In genomic region chr10:19011832-19012440, GRCm38 (mm10) we compare ENCODE assay signal across 21 mouse cellular contexts. TPM values are rescaled to one million over a fixed set of nuclear protein-coding genes. Genes with fewer than 3 reads are reported as not detected.
DNase-seq lines count a peak whose midpoint lies in the region; ATAC-seq lines count a peak whose summit lies in the region.
"Had no signal": no experiment of that assay in that cellular context is flagged by ENCODE, and none has a peak within 500 bp of the region (broad histone marks: within the 10 kb centered on the region; RNA-seq: fewer than 3 reads in every experiment).

No protein-coding gene starts in this region.

- 77% methylated on average over 7 of the region's 7 CpGs for WGBS in intestine, embryonic 15.5 days

- H3K4me2 ChIP-seq in intestine, embryonic 15.5 days (replicated peaks), result no peak overlapping the region
- H3K4me2 ChIP-seq: forebrain, embryonic 15.5 days; limb, embryonic 12.5 days; midbrain, embryonic 12.5 days; neural tube, embryonic 12.5 days had no signal

- peak; percentile 14 for ATAC-seq in activated CD4-positive, CD25-positive, alpha-beta regulatory T cell, adult 4 months
- ATAC-seq in intestine, embryonic 15.5 days, result no peak
- ATAC-seq: forebrain, embryonic 15.5 days; hindbrain, postnatal 0 days had no signal

- no peak overlapping the region for H3K27ac ChIP-seq in intestine, embryonic 15.5 days
- H3K27ac ChIP-seq: embryonic facial prominence, embryonic 10.5 days; forebrain, embryonic 15.5 days; heart, embryonic 10.5 days; hindbrain, embryonic 10.5 days; hindbrain, postnatal 0 days; kidney, postnatal 0 days; limb, embryonic 12.5 days; liver, embryonic 14.5 days; midbrain, embryonic 12.5 days; neural tube, embryonic 12.5 days had no signal

- DNase-seq in lung, postnatal 36 days, result peak; percentile 25
- DNase-seq in lung, postnatal 4 days, result no peak
- DNase-seq in CD4-positive helper T cell, adult 2 months (ENCODE audit: low read depth, low spot score), result peak; percentile 75
- peak; percentile 15 to 23 for DNase-seq in natural killer cell, adult 2 months (ENCODE audit: low spot score in 2 of 2)
- DNase-seq in layer of hippocampus, postnatal 25 days (ENCODE audit: extremely low spot score in 1 of 2, low spot score in 1 of 2), result no peak
- DNase-seq: adrenal gland, postnatal 25 days; cerebellum, adult 9-10 months; kidney, adult 18-20 months; thymus, adult 18-20 months had no signal

- no peak overlapping the region for H3K4me3 ChIP-seq in intestine, embryonic 15.5 days (replicated peaks)
- H3K4me3 ChIP-seq: embryonic facial prominence, embryonic 10.5 days; forebrain, embryonic 15.5 days; heart, embryonic 10.5 days; hindbrain, embryonic 10.5 days; limb, embryonic 12.5 days; midbrain, embryonic 12.5 days; neural tube, embryonic 12.5 days had no signal

- H3K9ac ChIP-seq in intestine, embryonic 15.5 days, result no peak overlapping the region
- H3K9ac ChIP-seq: forebrain, embryonic 15.5 days; limb, embryonic 12.5 days; liver, embryonic 14.5 days; midbrain, embryonic 12.5 days; neural tube, embryonic 12.5 days had no signal

- no peaks in the 10 kb centered on the region for H3K9me3 ChIP-seq in intestine, embryonic 15.5 days
- H3K9me3 ChIP-seq: embryonic facial prominence, embryonic 10.5 days; forebrain, embryonic 15.5 days; heart, embryonic 10.5 days; hindbrain, embryonic 10.5 days; limb, embryonic 12.5 days; midbrain, embryonic 12.5 days; neural tube, embryonic 12.5 days had no signal

- no peaks in the 10 kb centered on the region for H3K27me3 ChIP-seq in intestine, embryonic 15.5 days (replicated peaks)
- H3K27me3 ChIP-seq: limb, embryonic 12.5 days had no signal

- 0 out of 2 replicates have a peak, but pooled peaks cover 3% of the 10 kb centered on the region for H3K4me1 ChIP-seq in intestine, embryonic 15.5 days (replicated peaks)

- H3K36me3 ChIP-seq in intestine, embryonic 15.5 days, result peaks cover 2% of the 10 kb centered on the region; the same call in 1 of the 2 replicates
- H3K36me3 ChIP-seq: midbrain, embryonic 12.5 days; neural tube, embryonic 12.5 days had no signal

RNA-seq across cellular contexts. Expression of gene Tnfaip3, which starts 3.5 kb away (rescaled TPM):
- 10 to 100 TPM; 28.3 to 37.8 TPM for polyA plus RNA-seq in activated CD4-positive, CD25-positive, alpha-beta regulatory T cell, adult 4 months (2017; shearing (Covaris generic))
- polyA plus RNA-seq in intestine, embryonic 15.5 days (2015; fragmentation: Nextera tagmentation; extraction: Ambion mirVana), result 3.4 and 3.9 TPM in 2 replicates
- total RNA-seq in layer of hippocampus, postnatal 25 days (2021), result 1 to 10 TPM; 4.4 to 5.0 TPM

Comparison
In these comparisons a context has a peak if more than half of its experiments do, and no peak if none do; other contexts are left out.
1. DNase-seq: peak in lung, postnatal 36 days (single experiment), CD4-positive helper T cell, adult 2 months (single experiment) and natural killer cell, adult 2 months (2 of 2); none in lung, postnatal 4 days (0 of 2) and layer of hippocampus, postnatal 25 days (0 of 2).